Mouse (Mus musculus): ENCODE data around the gene Lrp8. TPM values are rescaled to one million over a fixed set of nuclear protein-coding genes. Genes with fewer than 3 reads are reported as not detected.

Gene Lrp8
- 100 to 1,000 TPM in 1 of 2 experiments, 10 to 100 TPM in 1; 83.4 to 107 TPM for total RNA-seq (2021)

DNA sequence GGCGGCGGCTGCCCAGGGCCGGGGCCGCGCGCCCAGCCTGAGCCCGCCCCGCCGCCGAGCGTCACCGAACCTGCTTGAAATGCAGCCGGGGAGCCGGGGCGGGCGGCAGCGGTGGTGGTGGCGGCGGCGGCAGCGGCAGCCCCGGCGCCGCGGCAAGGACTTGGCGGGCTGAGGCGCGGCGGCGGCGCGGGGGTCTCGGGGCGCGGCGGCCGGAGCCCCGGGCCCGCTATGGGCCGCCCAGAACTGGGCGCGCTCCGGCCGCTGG, at the start of gene Lrp8:
Lrp8 (plus strand) TSS at position 77 of the 265 bp plus-strand sequence.
- DNase-seq (ENCODE audit: low spot score in 2 of 2): no peak
- intact Hi-C loops (cut with DNase I): loop anchor here (2.0 to 5.0 kb wide), 2 partner anchors 45 to 63 kb away; no protein-coding TSS in a partner anchor

GRCm38 (mm10) chr4:107756222-107756621, 45.8 kb upstream of the Lrp8 start:
- DNase-seq (ENCODE audit: low spot score in 2 of 2): no peak
- intact Hi-C loops (cut with DNase I): no loop called here

DNA sequence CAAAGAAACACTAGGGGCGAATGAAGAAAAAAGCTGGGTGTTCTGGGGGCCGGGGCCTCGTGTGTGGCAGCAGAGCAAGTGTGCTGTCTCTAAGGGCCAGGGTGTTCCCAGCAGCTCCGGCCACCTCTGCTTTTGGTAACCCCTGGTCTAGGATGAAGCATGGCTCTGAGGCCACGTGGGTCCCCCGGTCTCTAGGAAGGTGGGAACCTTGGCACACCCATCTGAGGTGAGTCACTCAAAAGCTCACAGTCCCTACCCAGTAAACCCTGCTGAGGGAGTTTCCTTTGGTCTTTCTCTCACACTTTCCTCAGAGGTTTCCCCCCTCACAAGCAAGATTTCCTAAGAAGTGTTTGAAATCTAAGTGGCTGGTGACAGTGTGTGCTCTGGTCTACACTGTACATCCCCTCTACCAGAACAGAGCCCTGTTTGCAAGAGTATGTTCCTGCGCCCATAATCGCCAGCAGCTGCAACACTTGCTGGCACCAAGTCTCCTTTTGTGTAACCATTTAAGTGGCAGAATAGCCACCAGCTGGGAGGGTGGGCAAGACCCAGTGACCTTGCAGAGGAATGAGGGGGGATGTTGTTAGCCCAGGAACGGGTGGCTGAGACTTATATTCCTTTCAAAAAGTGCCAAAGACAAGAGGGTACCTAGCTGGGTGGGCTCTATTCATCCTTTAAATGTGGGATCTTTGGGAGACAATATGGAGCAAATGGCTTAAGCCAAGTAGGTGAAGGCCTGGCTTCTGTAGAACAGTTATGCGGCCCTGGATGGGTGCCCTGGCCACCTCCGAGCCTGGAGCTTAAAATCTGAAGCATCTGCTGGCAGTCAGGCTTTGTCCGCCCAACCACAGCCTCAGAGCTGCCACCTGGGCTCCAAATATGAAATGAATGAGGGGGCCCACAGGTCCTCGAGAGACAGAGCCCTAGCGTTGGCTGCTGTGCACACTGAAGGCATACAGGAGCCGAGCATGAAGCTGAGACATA, 44.3 kb upstream of the Lrp8 start:
- peak in 1 of 2 experiments; percentile 14 for DNase-seq (ENCODE audit: low spot score in 2 of 2)
- intact Hi-C loops (cut with DNase I): no loop called here

DNA sequence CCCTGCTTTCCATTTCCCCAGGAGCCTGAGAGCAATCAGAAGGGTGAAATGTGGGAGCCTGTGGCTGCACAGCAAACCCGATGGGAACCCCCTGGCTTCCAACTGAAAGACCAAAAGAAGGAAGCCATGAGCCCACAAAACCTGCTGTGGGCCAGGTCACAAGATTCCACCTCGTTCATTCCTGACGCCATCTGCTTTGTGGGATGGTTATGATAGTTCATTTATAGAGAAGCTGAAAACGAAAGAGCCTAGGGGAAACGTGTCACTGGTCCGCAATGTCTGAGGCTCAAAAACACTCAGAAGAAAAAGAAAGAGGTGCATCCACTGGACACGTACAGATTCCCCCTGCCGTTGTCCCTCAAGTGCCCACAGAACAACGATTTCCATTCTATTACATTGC, 43.1 kb upstream of the Lrp8 start:
- no peak for DNase-seq (ENCODE audit: low spot score in 2 of 2)
- intact Hi-C loops (cut with DNase I): no loop called here

DNA sequence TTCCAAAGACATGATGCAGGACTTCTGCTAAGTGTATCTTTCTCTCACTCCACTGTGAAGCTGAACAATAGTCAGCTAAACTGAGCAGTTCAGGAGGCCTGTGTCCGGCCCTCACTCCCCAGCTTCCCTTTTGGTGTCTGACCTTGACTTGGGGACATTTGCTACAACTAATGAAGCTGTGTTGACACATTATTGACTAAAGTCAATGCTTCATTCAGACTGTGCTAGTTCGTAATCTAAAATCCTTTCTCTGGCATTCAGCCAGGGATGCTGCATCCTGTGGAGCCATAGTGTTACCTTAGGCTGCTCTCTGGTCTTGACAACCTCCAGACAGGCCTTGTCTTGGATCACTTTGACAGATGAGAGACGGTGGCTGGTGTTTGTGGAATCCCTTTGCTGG, 39.1 kb upstream of the Lrp8 start:
- DNase-seq (ENCODE audit: low spot score in 2 of 2): no peak
- intact Hi-C loops (cut with DNase I): no loop called here

- intact Hi-C loops (cut with DNase I): no loop called here
- no peak for DNase-seq (ENCODE audit: low spot score in 2 of 2)
These were observed 38.5 kb upstream of the Lrp8 start for GRCm38 (mm10) chr4:107763598-107763997.

DNA sequence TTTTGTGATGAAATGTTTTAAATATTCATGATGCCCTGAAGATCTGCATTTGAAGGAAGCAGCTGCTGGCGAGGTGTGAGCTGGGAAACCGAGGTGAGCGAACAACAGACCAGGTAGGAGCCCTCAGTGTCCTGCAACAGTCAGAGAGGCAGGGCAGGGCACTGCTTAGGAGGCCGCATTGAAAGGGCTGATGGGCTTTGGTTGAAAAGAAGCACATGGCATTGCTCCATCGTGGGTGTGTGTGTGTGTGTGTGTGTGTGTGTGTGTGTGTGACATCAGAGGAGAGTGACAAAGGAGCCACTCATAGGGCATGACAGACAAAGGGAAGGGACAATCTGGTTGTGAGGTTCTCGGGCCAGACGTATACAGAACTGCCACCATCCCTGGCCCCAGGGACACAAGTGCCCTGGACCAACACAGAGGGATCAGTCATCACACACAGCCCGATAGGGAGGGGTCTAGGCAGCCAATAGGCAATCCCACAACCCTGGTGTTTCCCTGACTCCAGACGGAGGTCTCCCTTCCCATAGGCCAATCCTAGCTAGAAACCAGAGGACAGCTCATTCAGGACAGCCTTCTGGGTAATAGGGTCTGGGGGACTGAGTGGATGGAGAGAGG, 36.8 kb upstream of the Lrp8 start:
- DNase-seq (ENCODE audit: low spot score in 2 of 2): no peak
- intact Hi-C loops (cut with DNase I): no loop called here

DNA sequence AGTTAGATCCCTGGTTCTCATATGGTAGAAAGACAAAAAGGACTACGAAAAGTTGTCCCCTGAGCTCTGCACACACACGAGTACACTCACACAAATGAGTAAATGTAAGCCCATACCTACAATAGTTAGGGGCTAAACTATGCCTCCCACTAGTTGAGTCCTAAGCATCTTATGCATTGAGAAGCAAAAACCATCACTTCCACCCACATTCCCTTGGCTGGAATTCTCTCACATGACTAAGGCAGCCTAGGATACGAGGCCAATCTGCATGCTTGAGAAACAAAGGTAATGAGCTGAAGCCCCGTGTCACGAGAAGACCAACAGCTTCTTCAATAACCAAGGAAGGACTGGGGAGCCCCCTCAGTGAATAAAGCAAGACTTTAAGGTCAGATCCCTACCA, 35.9 kb upstream of the Lrp8 start:
- intact Hi-C loops (cut with DNase I): no loop called here
- peak; percentile 24 to 78 for DNase-seq (ENCODE audit: low spot score in 2 of 2)

DNA sequence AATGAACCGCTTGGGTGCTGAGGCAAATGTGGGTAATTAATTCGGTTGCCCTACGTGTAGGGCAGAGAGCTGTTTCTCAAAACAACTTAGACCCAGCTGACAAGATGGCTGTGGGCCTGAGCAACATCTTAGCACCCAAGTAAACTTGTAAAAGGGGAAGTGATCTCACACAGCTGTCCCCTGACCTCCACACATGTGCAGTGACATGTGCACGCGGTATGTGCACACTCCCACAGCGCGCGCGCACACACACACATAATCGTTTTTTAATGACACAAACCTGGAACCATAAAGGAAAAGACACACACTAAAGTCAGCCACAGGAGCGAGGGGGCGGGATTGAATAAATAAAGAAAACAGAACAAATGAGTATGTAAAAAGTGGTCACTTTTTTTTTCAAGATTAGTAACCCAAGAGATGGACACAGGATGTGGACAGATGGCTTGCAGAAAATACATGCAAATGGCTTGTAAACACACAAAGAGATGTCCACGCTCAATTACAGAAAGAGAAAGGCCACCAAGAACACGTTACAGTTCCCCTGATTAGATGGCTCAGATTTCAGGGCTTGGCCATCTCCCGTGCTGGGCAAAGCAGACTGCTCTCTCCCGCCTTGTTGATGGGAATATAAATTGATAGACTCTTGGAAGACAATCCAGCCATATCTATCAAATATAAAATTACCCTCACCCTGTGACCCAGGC, 29.8 kb upstream of the Lrp8 start:
- intact Hi-C loops (cut with DNase I): no loop called here
- DNase-seq (ENCODE audit: low spot score in 2 of 2): no peak

DNA sequence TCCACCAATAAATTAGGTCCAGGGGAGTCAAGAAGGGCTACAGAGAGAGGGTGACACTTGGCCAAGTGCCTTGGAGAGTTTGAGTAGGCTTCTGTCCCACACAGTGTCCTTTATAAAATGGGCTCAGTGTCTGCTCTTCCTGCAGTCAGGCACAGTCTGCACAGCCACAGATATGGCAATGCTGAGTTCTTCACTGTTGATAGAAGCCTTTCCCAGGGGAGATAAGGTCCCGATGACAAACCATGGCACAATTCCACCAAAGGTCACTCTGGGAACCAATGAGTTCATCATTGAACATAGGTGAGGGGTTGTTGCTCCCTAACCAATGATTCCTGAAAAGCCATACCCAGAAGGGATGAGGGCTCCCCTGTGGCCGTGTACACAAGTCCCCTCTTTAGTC, 27.2 kb upstream of the Lrp8 start:
- intact Hi-C loops (cut with DNase I): no loop called here
- no peak for DNase-seq (ENCODE audit: low spot score in 2 of 2)

DNA sequence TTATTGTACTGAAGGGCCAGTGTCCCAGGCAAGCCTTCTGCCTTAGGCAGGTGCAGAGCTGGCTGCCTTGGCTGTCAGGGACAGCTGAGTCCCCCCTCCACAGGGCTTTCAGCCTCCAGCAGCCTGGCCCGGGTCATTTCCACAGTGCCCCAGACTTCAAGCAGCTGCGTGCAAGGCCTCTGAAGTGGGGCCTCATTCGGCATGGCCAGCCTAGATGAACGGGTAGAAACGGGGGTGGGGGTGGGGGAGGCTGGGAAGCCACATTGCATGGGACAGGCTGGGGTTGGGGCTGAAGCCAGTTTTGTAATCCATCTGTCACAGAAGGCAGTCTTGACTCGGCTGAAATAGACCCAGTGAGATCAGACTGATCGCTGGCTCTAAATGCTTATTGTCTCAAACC, 26.4 kb upstream of the Lrp8 start:
- DNase-seq (ENCODE audit: low spot score in 2 of 2): no peak
- intact Hi-C loops (cut with DNase I): no loop called here

- DNase-seq (ENCODE audit: low spot score in 2 of 2): no peak
- intact Hi-C loops (cut with DNase I): no loop called here
These were observed 24.9 kb upstream of the Lrp8 start for GRCm38 (mm10) chr4:107776990-107777673.

DNA sequence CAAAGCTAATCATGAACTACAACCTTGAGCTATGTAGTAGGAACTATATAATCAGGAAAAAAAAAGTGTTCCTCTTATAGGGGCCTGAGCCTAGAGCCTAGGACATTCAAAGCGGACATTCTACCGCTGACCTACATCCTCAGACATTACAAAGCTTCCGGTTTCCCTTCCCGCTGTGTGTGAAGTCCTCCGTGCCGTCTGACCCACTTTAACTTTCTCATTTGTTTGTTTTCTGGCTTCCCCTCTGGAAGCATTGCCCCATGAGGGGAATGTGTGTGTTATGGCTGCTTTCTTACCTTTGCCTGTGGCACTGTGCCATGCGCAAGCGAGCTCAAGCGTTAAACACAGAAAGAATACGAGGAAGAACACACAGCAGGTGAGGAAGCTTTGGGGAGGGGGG, 18.5 kb upstream of the Lrp8 start:
- DNase-seq (ENCODE audit: low spot score in 2 of 2): no peak
- intact Hi-C loops (cut with DNase I): no loop called here

DNA sequence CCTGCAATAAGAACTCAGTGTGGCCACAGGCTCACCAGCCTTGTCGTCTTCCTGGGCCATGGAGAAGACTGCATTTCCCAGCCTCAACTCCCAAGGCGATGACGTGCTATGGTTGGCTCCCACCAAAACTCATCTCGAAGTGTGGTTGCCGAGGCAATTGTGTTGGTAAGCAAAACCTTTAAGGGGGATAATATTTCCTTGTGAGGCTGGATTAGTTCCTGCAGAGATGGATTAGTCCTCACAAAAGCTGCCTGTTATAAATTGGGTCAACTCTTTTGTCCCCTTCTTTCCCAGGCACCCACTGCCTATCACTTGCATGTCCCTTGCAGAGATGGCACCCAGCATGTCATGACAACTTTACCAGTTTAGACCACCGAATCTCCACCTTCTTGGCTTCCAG, 13.2 kb upstream of the Lrp8 start:
- intact Hi-C loops (cut with DNase I): no loop called here
- DNase-seq (ENCODE audit: low spot score in 2 of 2): no peak

GRCm38 (mm10) chr4:107800801-107801200, 1.3 kb upstream of the Lrp8 start:
- intact Hi-C loops (cut with DNase I): loop anchor here (5.0 kb wide), 1 partner anchor 46 kb away; no protein-coding TSS in a partner anchor
- no peak for DNase-seq (ENCODE audit: low spot score in 2 of 2)

GRCm38 (mm10) chr4:107801366-107802184, 486 bp upstream of the Lrp8 start:
- intact Hi-C loops (cut with DNase I): loop anchor here (2.0 to 5.0 kb wide), 2 partner anchors 46 to 63 kb away; no protein-coding TSS in a partner anchor
- peak; percentile 83 to 85 for DNase-seq (ENCODE audit: low spot score in 2 of 2)

DNA sequence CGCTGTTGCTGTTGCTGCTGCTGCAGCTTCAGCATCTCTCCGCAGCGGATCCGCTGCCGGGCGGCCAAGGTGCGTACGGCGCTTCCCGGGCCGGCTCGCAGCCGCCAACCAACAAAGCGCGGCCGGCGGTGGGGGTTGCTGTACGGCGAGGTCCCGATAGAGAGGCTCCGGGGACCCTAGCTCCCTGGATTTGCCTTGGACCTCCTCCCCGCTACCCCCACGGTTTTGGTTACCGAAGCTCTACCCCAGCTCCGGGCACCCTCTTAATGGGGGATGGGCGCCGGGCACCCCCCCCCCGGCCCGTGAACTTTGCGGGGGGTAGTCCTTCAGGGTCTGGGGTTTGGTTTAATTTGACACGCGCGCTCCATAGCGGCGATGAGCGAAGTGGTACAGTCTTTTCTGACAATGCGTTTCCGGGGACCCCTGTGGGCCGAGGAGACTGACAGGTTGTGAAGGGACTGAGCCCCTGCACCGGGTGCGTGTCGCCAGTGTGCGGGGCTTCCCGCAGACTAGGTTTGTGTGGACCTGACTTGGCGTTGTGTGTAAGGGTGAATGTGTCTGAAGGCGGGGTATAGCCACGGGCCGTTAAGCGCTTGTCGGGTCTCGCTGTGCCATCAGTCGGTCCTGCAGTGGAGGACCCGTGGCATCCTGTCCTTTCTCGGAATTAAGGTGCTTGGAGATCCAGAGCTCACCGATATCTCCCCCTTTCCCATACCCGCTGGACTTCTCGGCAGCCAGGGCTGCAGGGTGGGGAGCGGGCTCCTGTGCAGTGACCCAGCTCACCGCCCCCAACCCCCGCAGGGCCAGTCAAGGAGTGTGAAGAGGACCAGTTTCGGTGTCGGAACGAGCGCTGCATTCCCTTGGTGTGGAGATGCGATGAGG, 630 bp downstream of the Lrp8 start:
- intact Hi-C loops (cut with DNase I): loop anchor here (1.0 to 5.0 kb wide), 3 partner anchors 28 to 64 kb away; no protein-coding TSS in a partner anchor
- DNase-seq (ENCODE audit: low spot score in 2 of 2): peak in 1 of 2 experiments; percentile 40
